18 mouse cellular contexts compared by ENCODE assay signal in genomic region chr12:36917576-36918106, GRCm38 (mm10).
DNase-seq lines count a peak whose midpoint lies in the region; ATAC-seq and TF ChIP-seq lines count a peak whose summit lies in the region.
"Had no signal": no experiment of that assay in that cellular context is flagged by ENCODE, and none has a peak within 500 bp of the region (broad histone marks: within the 10 kb centered on the region; RNA-seq: fewer than 3 reads in every experiment).

No protein-coding gene starts in this region.

- peaks cover 6% of the 10 kb centered on the region for H3K4me1 ChIP-seq in heart, adult 2 months (ENCODE audit: control insufficient read depth, insufficient read depth, low read length)
- no peaks in the 10 kb centered on the region for H3K4me1 ChIP-seq in heart, embryonic 12.5 days (replicated peaks)
- H3K4me1 ChIP-seq in midbrain, embryonic 11.5 days (ENCODE audit: control insufficient read depth, insufficient read depth, low read length) = 0 out of 2 replicates have a peak, but pooled peaks cover 2% of the 10 kb centered on the region
- peaks cover 17% of the 10 kb centered on the region; the same call in 1 of the 2 replicates for H3K4me1 ChIP-seq in midbrain, embryonic 10.5 days
- H3K4me1 ChIP-seq in brown adipose tissue, adult 24 weeks (ENCODE audit: control insufficient read depth, insufficient read depth, insufficient read length, low read length) = peaks cover 5% of the 10 kb centered on the region
- peaks cover 8% of the 10 kb centered on the region for H3K4me1 ChIP-seq in hindbrain, embryonic 14.5 days (replicated peaks; ENCODE audit: control insufficient read depth, insufficient read depth, low read length)

- TF ChIP-seq CTCF in heart, adult 2 months (IDR thresholded peaks at IDR 0.05) = no peak

- H3K79me2 ChIP-seq in heart, adult 2 months (replicated peaks; ENCODE audit: control insufficient read depth, insufficient read depth, low read length) = no peaks in the 10 kb centered on the region

- WGBS in heart, adult 2 months = 30% methylated on average over 1 of the region's 1 CpGs
- 58% methylated on average over 1 of the region's 1 CpGs for WGBS in heart, embryonic 12.5 days
- WGBS in midbrain, embryonic 11.5 days = 44% methylated on average over 1 of the region's 1 CpGs
- WGBS in midbrain, embryonic 10.5 days = 60% methylated on average over 1 of the region's 1 CpGs
- 11% methylated on average over 1 of the region's 1 CpGs for WGBS in hindbrain, embryonic 14.5 days

- H3K27me3 ChIP-seq in heart, adult 2 months (ENCODE audit: control insufficient read depth, insufficient read depth, low read length) = no peaks in the 10 kb centered on the region
- no peaks in the 10 kb centered on the region for H3K27me3 ChIP-seq in heart, embryonic 12.5 days (replicated peaks)
- H3K27me3 ChIP-seq in midbrain, embryonic 11.5 days (ENCODE audit: control insufficient read depth, insufficient read depth, low read length) = no peaks in the 10 kb centered on the region
- no peaks in the 10 kb centered on the region for H3K27me3 ChIP-seq in midbrain, embryonic 10.5 days (ENCODE audit: low read depth, poor library complexity, severe bottlenecking)
- no peaks in the 10 kb centered on the region for H3K27me3 ChIP-seq in hindbrain, embryonic 14.5 days (ENCODE audit: control insufficient read depth, insufficient read depth, low read length)
- H3K27me3 ChIP-seq: heart, embryonic 13.5 days; hindbrain, embryonic 15.5 days; kidney, embryonic 15.5 days had no signal

- intact Hi-C loops in heart, adult 2 months (cut with DNase I) = loop anchor here (1.0 to 5.0 kb wide), 4 partner anchors 29 to 195 kb away; no protein-coding TSS in a partner anchor

- no peak overlapping the region for H3K4me3 ChIP-seq in heart, adult 2 months
- no peak overlapping the region for H3K4me3 ChIP-seq in heart, embryonic 12.5 days
- no peak overlapping the region for H3K4me3 ChIP-seq in midbrain, embryonic 11.5 days (ENCODE audit: low read depth, low read length)
- H3K4me3 ChIP-seq in midbrain, embryonic 10.5 days = no peak overlapping the region
- H3K4me3 ChIP-seq in brown adipose tissue, adult 24 weeks (ENCODE audit: insufficient read depth, low read depth, low read length) = no peak overlapping the region
- H3K4me3 ChIP-seq in hindbrain, embryonic 14.5 days (replicated peaks; ENCODE audit: low read length) = no peak overlapping the region
- H3K4me3 ChIP-seq: forebrain, embryonic 10.5 days; heart, embryonic 13.5 days; hindbrain, embryonic 15.5 days; kidney, embryonic 15.5 days; myocyte had no signal

- peak; percentile 29; the same call in 1 of the 2 replicates for TF ChIP-seq POLR2A in heart, adult 2 months (IDR thresholded peaks at IDR 0.05; ENCODE audit: insufficient read depth, low read depth, low read length)

- H3K27ac ChIP-seq in heart, adult 2 months = peak overlapping the region; percentile 81
- no peak overlapping the region for H3K27ac ChIP-seq in heart, embryonic 12.5 days (ENCODE audit: poor library complexity, severe bottlenecking)
- no peak overlapping the region for H3K27ac ChIP-seq in midbrain, embryonic 11.5 days (ENCODE audit: low read depth, low read length)
- H3K27ac ChIP-seq in midbrain, embryonic 10.5 days (replicated peaks) = no peak overlapping the region
- peak overlapping the region; percentile 95 for H3K27ac ChIP-seq in brown adipose tissue, adult 24 weeks (replicated peaks; ENCODE audit: low read depth, low read length)
- no peak overlapping the region for H3K27ac ChIP-seq in hindbrain, embryonic 14.5 days
- H3K27ac ChIP-seq: heart, embryonic 13.5 days; hindbrain, embryonic 15.5 days; kidney, embryonic 15.5 days had no signal

- no peak overlapping the region for H3K9ac ChIP-seq in heart, adult 2 months (ENCODE audit: low read depth, low read length)
- H3K9ac ChIP-seq in heart, embryonic 12.5 days = no peak overlapping the region
- H3K9ac ChIP-seq in midbrain, embryonic 11.5 days (ENCODE audit: low read length) = no peak overlapping the region
- no peak overlapping the region for H3K9ac ChIP-seq in hindbrain, embryonic 14.5 days
- H3K9ac ChIP-seq: heart, embryonic 13.5 days; hindbrain, embryonic 15.5 days; kidney, embryonic 15.5 days had no signal

- peaks cover 16% of the 10 kb centered on the region for H3K36me3 ChIP-seq in heart, adult 2 months (ENCODE audit: control insufficient read depth, insufficient read depth, low read length)
- H3K36me3 ChIP-seq in heart, embryonic 12.5 days = no peaks in the 10 kb centered on the region
- H3K36me3 ChIP-seq in midbrain, embryonic 11.5 days (ENCODE audit: control insufficient read depth, insufficient read depth, low read length) = no peaks in the 10 kb centered on the region
- H3K36me3 ChIP-seq in midbrain, embryonic 10.5 days = no peaks in the 10 kb centered on the region
- H3K36me3 ChIP-seq in hindbrain, embryonic 14.5 days (replicated peaks; ENCODE audit: control insufficient read depth, insufficient read depth) = no peaks in the 10 kb centered on the region
- H3K36me3 ChIP-seq: forebrain, embryonic 10.5 days; heart, embryonic 13.5 days; hindbrain, embryonic 15.5 days; kidney, embryonic 15.5 days had no signal

- H3K9me3 ChIP-seq in heart, embryonic 12.5 days (replicated peaks) = no peaks in the 10 kb centered on the region
- no peaks in the 10 kb centered on the region for H3K9me3 ChIP-seq in midbrain, embryonic 11.5 days (ENCODE audit: control insufficient read depth, low read length)
- H3K9me3 ChIP-seq in midbrain, embryonic 10.5 days (replicated peaks) = no peaks in the 10 kb centered on the region
- no peaks in the 10 kb centered on the region for H3K9me3 ChIP-seq in hindbrain, embryonic 14.5 days (ENCODE audit: control insufficient read depth, low read length)
- H3K9me3 ChIP-seq: forebrain, embryonic 10.5 days; heart, embryonic 13.5 days; hindbrain, embryonic 15.5 days; kidney, embryonic 15.5 days had no signal

- 0 out of 2 replicates have a peak, but pooled peaks have one; percentile 17 for TF ChIP-seq EP300 in heart, adult 2 months (IDR thresholded peaks at IDR 0.05; ENCODE audit: insufficient read depth, low read depth, low read length)

- no peak for ATAC-seq in heart, embryonic 12.5 days (ENCODE audit: insufficient number of reproducible peaks, low FRiP score)
- ATAC-seq in midbrain, embryonic 11.5 days (ENCODE audit: low FRiP score) = 0 out of 2 replicates have a peak, but pooled peaks have one; percentile 31
- ATAC-seq in hindbrain, embryonic 14.5 days (ENCODE audit: low FRiP score) = peak; percentile 43; the same call in 1 of the 2 replicates
- ATAC-seq: intestine, postnatal 0 days had no signal

- no peak for DNase-seq in heart, adult 2 months
- peak; percentile 61 for DNase-seq in midbrain, embryonic 11.5 days (ENCODE audit: low spot score, missing footprints)
- no peak for DNase-seq in midbrain, embryonic 10.5 days (ENCODE audit: low spot score)
- no peak for DNase-seq in hindbrain, embryonic 14.5 days (ENCODE audit: low spot score)
- DNase-seq in testis, postnatal 10 days (ENCODE audit: low spot score) = no peak
- DNase-seq: adrenal gland, postnatal 36 days; cerebellum, adult 8-10 months; lung, adult 18-20 months; lung, postnatal 14 days had no signal

- no peak overlapping the region for H3K4me2 ChIP-seq in heart, embryonic 12.5 days
- H3K4me2 ChIP-seq in midbrain, embryonic 11.5 days = no peak overlapping the region
- H3K4me2 ChIP-seq in hindbrain, embryonic 14.5 days (replicated peaks) = no peak overlapping the region
- H3K4me2 ChIP-seq: heart, embryonic 13.5 days; hindbrain, embryonic 15.5 days; kidney, embryonic 15.5 days; liver, embryonic 11.5 days had no signal

Comparison
In these comparisons a context has a peak if more than half of its experiments do, and no peak if none do; other contexts are left out.
1. H3K27ac ChIP-seq: peak in heart, adult 2 months (single experiment) and brown adipose tissue, adult 24 weeks (single experiment); none in heart, embryonic 12.5 days (single experiment), midbrain, embryonic 11.5 days (single experiment), midbrain, embryonic 10.5 days (single experiment) and hindbrain, embryonic 14.5 days (single experiment).